Mouse (Mus musculus) heart, postnatal 0 days (tissue): ENCODE results near the gene Ccnf. TPM values are rescaled to one million over a fixed set of nuclear protein-coding genes. Genes with fewer than 3 reads are reported as not detected.

Experiments
- ATAC-seq: fragments of 200-750 bp; cut with Nextera tagmentation; 2 replicates; pipeline ENCODE4 v1.8.0; 2017; ENCODE audit warnings: low read depth, moderate number of reproducible peaks, moderate library complexity; ENCODE audit not compliant: insufficient read depth
- DNase-seq: peaks from one replicate; pipeline ENCODE4 v3.0.0-alpha.2; 2016; ENCODE audit warnings: low spot score
- H3K27ac ChIP-seq: fragments of 300-500 bp; sonication (generic); 2 replicates; pipeline ENCODE4 v1.5.1; 2014; ENCODE audit warnings: low read depth, mild to moderate bottlenecking
- H3K27me3 ChIP-seq: fragments of 300-500 bp; sonication (generic); 2 replicates; pipeline ENCODE4 v1.6.1; 2014; ENCODE audit warnings: low read length, mixed read lengths; ENCODE audit not compliant: control insufficient read depth, insufficient read depth
- H3K36me3 ChIP-seq: fragments of 300-500 bp; sonication (generic); replicated peaks from 2 replicates; pipeline ENCODE4 v1.6.1; 2014; ENCODE audit warnings: low read length, mixed read lengths; ENCODE audit not compliant: control insufficient read depth, insufficient read depth
- H3K4me1 ChIP-seq: fragments of 300-500 bp; sonication (generic); 2 replicates; pipeline ENCODE4 v1.6.1; 2014; ENCODE audit warnings: antibody characterized with exemption; ENCODE audit not compliant: control insufficient read depth, insufficient read depth
- H3K4me2 ChIP-seq: fragments of 300-500 bp; sonication (generic); 2 replicates; pipeline ENCODE4 v1.6.1; 2014; ENCODE audit warnings: low read depth, mild to moderate bottlenecking, low read length, moderate library complexity
- H3K4me3 ChIP-seq: fragments of 300-500 bp; sonication (generic); 2 replicates; pipeline ENCODE4 v1.5.1; 2014; ENCODE audit warnings: low read depth, low read length
- H3K9ac ChIP-seq: fragments of 300-500 bp; sonication (generic); replicated peaks from 2 replicates; pipeline ENCODE4 v1.6.1; 2014; ENCODE audit warnings: low read depth, low read length, mixed read lengths
- H3K9me3 ChIP-seq: fragments of 300-500 bp; sonication (generic); replicated peaks from 2 replicates; pipeline ENCODE4 v1.6.1; 2016; ENCODE audit warnings: low read length; ENCODE audit not compliant: control insufficient read depth
- CTCF ChIP-seq: IDR thresholded peaks from 2 replicates; pipeline ENCODE4 v1.5.1; 2016; ENCODE audit warnings: antibody characterized with exemption, control low read depth, low read depth
- EP300 ChIP-seq: IDR thresholded peaks from 2 replicates; pipeline ENCODE4 v1.6.1; 2016; ENCODE audit warnings: antibody characterized with exemption, low read depth
- WGBS: fragments of 180-500 bp; shearing (Covaris S2); extraction: QIAGEN DNeasy Blood & Tissue Kit; methylation state at CpG from one replicate; pipeline ENCODE4 v1.1.7; 2014; 5-methylcytosine and 5-hydroxymethylcytosine counted together
- polyA plus RNA-seq: library from polyadenylated mRNA; unstranded; fragments of >200 nt; fragmentation: Nextera tagmentation; extraction: Ambion mirVana; gene quantifications from 2 replicates; pipeline ENCODE4 v1.2.1, GENCODE M21; 2015
- total RNA-seq: library from RNA; depleted of rRNA; stranded (reverse); fragments of >200 nt; gene quantifications from 2 replicates; pipeline ENCODE4 v1.2.3, GENCODE M21; 2014; ENCODE audit warnings: low replicate concordance

The Ccnf gene
- total and polyA plus RNA-seq, 2 experiments from 2014 or later, result 7.2 to 12.4 TPM

GRCm38 (mm10) chr17:24201092-24201491, 50.2 kb downstream of the Ccnf start:
- DNase-seq, result no peak
- no peak for ATAC-seq
- TF ChIP-seq CTCF, result no peak
- no peak for TF ChIP-seq EP300
- Histone ChIP-seq H3K4me3 (no peak overlapping the region), H3K9ac (no peak overlapping the region), H3K9me3 (no peaks in the 10 kb centered on the region), H3K27me3 (peaks cover 3% of the 10 kb centered on the region; the same call in 1 of the 2 replicates), H3K36me3 (no peaks in the 10 kb centered on the region), H3K27ac (no peak overlapping the region), H3K4me1 (peaks cover 50% of the 10 kb centered on the region), H3K4me2 (no peak overlapping the region)
- WGBS, result 74% methylated on average over 4 of the region's 4 CpGs

- peak; percentile 54 for ATAC-seq
Measured at GRCm38 (mm10) chr17:24199741-24200140, 51.5 kb downstream of the Ccnf start.

DNA sequence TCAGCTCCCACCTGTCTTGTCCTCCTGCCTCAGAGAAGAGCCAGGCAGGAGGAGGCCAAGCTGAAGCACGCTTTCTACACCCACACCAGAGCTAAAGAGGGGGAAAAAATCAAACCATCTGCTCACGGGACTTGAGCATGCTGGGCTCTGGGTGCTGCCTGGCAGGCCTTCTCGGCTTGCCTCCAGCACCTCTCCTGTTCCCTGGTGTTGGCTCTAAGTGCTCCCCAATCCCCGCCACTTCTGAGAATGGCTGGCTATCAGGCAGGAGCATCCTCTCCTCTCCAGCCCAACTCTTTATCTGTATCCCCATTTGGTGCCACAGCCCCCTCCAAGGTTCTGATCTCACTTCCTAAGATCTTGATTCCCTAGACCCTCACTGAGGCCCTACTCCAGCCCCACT, 52.0 kb downstream of the Ccnf start:
- no peaks in the 10 kb centered on the region for H3K36me3 ChIP-seq
- no peak overlapping the region for H3K4me3 ChIP-seq
- 84% methylated on average over 4 of the region's 4 CpGs for WGBS
- no peak overlapping the region for H3K9ac ChIP-seq
- TF ChIP-seq CTCF (no peak), EP300 (no peak)
- no peak overlapping the region for H3K4me2 ChIP-seq
- H3K9me3 ChIP-seq, result no peaks in the 10 kb centered on the region
- ATAC-seq, result no peak
- H3K4me1 ChIP-seq, result peaks cover 37% of the 10 kb centered on the region
- no peak for DNase-seq
- H3K27ac ChIP-seq, result no peak overlapping the region
- H3K27me3 ChIP-seq, result no peaks in the 10 kb centered on the region

More at GRCm38 (mm10) chr17:24199741-24200140, 51.5 kb downstream of the Ccnf start:
- Histone ChIP-seq H3K27me3 (no peaks in the 10 kb centered on the region), H3K4me2 (no peak overlapping the region), H3K9ac (no peak overlapping the region), H3K27ac (no peak overlapping the region), H3K4me3 (no peak overlapping the region), H3K4me1 (peaks cover 41% of the 10 kb centered on the region), H3K36me3 (no peaks in the 10 kb centered on the region), H3K9me3 (no peaks in the 10 kb centered on the region)
- WGBS, result 34% methylated on average over 4 of the region's 4 CpGs
- peak; percentile 45 for DNase-seq
- TF ChIP-seq EP300, result no peak
- TF ChIP-seq CTCF, result no peak

DNA sequence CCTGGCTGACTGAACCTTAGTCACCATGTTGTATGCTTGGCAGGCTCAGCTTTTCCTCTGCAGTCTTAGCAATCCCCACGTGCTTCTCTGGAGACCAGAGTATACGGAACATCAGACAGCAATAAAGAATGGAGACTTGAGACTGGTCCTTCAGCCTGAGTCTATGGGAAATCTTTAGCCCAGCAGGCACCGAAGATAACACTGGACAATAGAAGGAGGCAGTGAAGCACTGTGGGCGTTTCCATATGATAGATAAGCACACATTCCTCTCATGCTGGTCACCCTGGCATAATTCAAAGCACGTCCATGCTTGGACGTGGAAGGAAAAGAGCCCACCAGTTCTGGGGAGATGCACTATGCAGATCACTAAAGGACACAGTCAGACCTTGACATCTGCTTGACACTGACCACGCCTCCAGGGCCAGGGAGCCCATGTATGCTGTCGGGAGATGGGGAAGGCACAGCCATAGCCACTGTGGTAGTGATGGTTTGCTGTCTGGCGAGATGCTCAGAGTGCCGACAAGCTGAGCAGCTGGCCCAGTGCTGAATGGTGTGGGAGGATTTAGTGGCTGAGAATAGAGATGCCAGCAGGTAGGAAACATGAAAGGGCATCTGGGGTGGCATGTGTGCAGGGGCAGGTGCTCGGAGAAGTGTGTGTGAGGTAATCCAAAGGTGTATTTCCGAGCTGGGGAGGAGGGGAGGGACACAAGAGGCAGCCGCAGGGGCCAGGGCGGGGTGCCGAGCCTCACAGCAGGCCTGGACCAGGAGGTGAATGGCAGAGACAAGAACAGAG, 54.1 kb downstream of the Ccnf start:
- DNase-seq (no peak), ATAC-seq (0 out of 2 replicates have a peak, but pooled peaks have one; percentile 21)
- TF ChIP-seq CTCF, result no peak
- TF ChIP-seq EP300, result no peak
- Histone ChIP-seq H3K4me2 (no peak overlapping the region), H3K36me3 (no peaks in the 10 kb centered on the region), H3K4me1 (peaks cover 21% of the 10 kb centered on the region), H3K9ac (no peak overlapping the region), H3K27me3 (no peaks in the 10 kb centered on the region), H3K9me3 (no peaks in the 10 kb centered on the region), H3K27ac (no peak overlapping the region), H3K4me3 (no peak overlapping the region)
- WGBS, result 39% methylated on average over 15 of the region's 15 CpGs

- H3K36me3 ChIP-seq, result no peaks in the 10 kb centered on the region
- DNase-seq (no peak), ATAC-seq (no peak)
- no peak overlapping the region for H3K9ac ChIP-seq
- H3K27ac ChIP-seq, result no peak overlapping the region
- no peak for TF ChIP-seq EP300
- no peak for TF ChIP-seq CTCF
- no peaks in the 10 kb centered on the region for H3K9me3 ChIP-seq
- no peak overlapping the region for H3K4me2 ChIP-seq
- H3K27me3 ChIP-seq, result no peaks in the 10 kb centered on the region
- peaks cover 25% of the 10 kb centered on the region for H3K4me1 ChIP-seq
- H3K4me3 ChIP-seq, result no peak overlapping the region
- WGBS, result 64% methylated on average over 2 of the region's 2 CpGs
Measured at GRCm38 (mm10) chr17:24195349-24195748, 55.9 kb downstream of the Ccnf start.
